Mouse (Mus musculus) MEL (cell line): ENCODE data around the gene Cdh13. TPM values are rescaled to one million over a fixed set of nuclear protein-coding genes. Genes with fewer than 3 reads are reported as not detected.

Experiments
- DNase-seq: peaks from one replicate; pipeline ENCODE4 v3.0.0; 2011; ENCODE audit warnings: low read depth, low spot score
- H3K27ac ChIP-seq: 2 replicates; pipeline ENCODE4 v1.5.1; 2012; ENCODE audit warnings: low read depth, mild to moderate bottlenecking, control low read depth, low read length, moderate library complexity; ENCODE audit not compliant: control insufficient read depth
- H3K27me3 ChIP-seq, 2 experiments: fragments of 150-350 bp in 1 of 2; sonication (generic) in 1 of 2; 2 replicates each; pipeline ENCODE4 v1.6.1; 2012; ENCODE audit warnings: low read length in 2 of 2, mild to moderate bottlenecking in 2 of 2, improper control_type of control experiment in 1 of 2, moderate library complexity in 1 of 2; ENCODE audit not compliant: insufficient read depth in 2 of 2, control insufficient read depth in 1 of 2
- H3K36me3 ChIP-seq, 2 experiments: 2 replicates each; pipeline ENCODE4 v1.6.1; 2012 to 2014; ENCODE audit warnings: low read length in 2 of 2, improper control_type of control experiment in 1 of 2, inconsistent platforms in 1 of 2, mild to moderate bottlenecking in 1 of 2; ENCODE audit not compliant: insufficient read depth in 2 of 2, control insufficient read depth in 1 of 2
- H3K4me1 ChIP-seq, 2 experiments: fragments of 150-350 bp in 1 of 2; sonication (generic) in 1 of 2; 2 replicates each; pipeline ENCODE4 v1.6.1; 2012; ENCODE audit warnings: low read length in 2 of 2, improper control_type of control experiment in 1 of 2, mild to moderate bottlenecking in 1 of 2; ENCODE audit not compliant: insufficient read depth in 2 of 2, control insufficient read depth in 1 of 2
- H3K4me3 ChIP-seq, 2 experiments: fragments of 150-350 bp in 1 of 2; sonication (generic) in 1 of 2; 2 replicates each; pipeline ENCODE4 v1.5.1; 2012; ENCODE audit warnings: low read depth in 2 of 2, low read length in 2 of 2, mild to moderate bottlenecking in 2 of 2, moderate library complexity in 2 of 2, control low read depth in 1 of 2, improper control_type of control experiment in 1 of 2; ENCODE audit not compliant: control insufficient read depth in 1 of 2, insufficient read depth in 1 of 2
- H3K79me2 ChIP-seq: 2 replicates; pipeline ENCODE4 v1.6.1; 2012; ENCODE audit warnings: mild to moderate bottlenecking, low read length, moderate library complexity; ENCODE audit not compliant: control insufficient read depth, poor library complexity, insufficient read depth
- H3K9ac ChIP-seq: 2 replicates; pipeline ENCODE4 v1.6.1; 2012; ENCODE audit warnings: low read depth, mild to moderate bottlenecking, control low read depth, low read length, moderate library complexity; ENCODE audit not compliant: control insufficient read depth, poor library complexity, severe bottlenecking
- H3K9me3 ChIP-seq: fragments of 150-350 bp; sonication (generic); replicated peaks from 2 replicates; pipeline ENCODE4 v1.6.1; 2012; ENCODE audit warnings: mild to moderate bottlenecking, low read length, improper control_type of control experiment, moderate library complexity; ENCODE audit not compliant: insufficient read depth
- CHD2 ChIP-seq: IDR thresholded peaks from 2 replicates; pipeline ENCODE4 v1.6.1; 2011; ENCODE audit warnings: low read length, improper control_type of control experiment
- CTCF ChIP-seq, 3 experiments: IDR thresholded peaks in 2 of 3; conservative IDR thresholded peaks in 1 of 3; 2 replicates each; pipeline ENCODE4 v1.5.1; 2011 to 2012; ENCODE audit warnings: low read length in 3 of 3, low read depth in 2 of 3, mild to moderate bottlenecking in 2 of 3, improper control_type of control experiment in 1 of 3, inconsistent platforms in 1 of 3, mixed read lengths in 1 of 3, moderate library complexity in 1 of 3; ENCODE audit not compliant: control insufficient read depth in 1 of 3, insufficient read depth in 1 of 3, poor library complexity in 1 of 3, severe bottlenecking in 1 of 3
- E2F4 ChIP-seq: IDR thresholded peaks from 2 replicates; pipeline ENCODE4 v1.6.1; 2011; ENCODE audit warnings: low read depth, low read length, improper control_type of control experiment, borderline replicate concordance
- ETS1 ChIP-seq: IDR thresholded peaks from 2 replicates; pipeline ENCODE4 v1.6.1; 2012; ENCODE audit warnings: low read depth, mild to moderate bottlenecking, inconsistent platforms, low read length, improper control_type of control experiment, moderate library complexity
- GABPA ChIP-seq: IDR thresholded peaks from 2 replicates; pipeline ENCODE4 v1.6.1; 2012; ENCODE audit warnings: low read depth, mild to moderate bottlenecking, inconsistent platforms, low read length, improper control_type of control experiment, moderate library complexity
- KAT2A ChIP-seq: conservative IDR thresholded peaks from 2 replicates; pipeline ENCODE4 v1.6.1; 2012; ENCODE audit warnings: low read depth, low read length, improper control_type of control experiment, inconsistent platforms
- MAX ChIP-seq: IDR thresholded peaks from 2 replicates; pipeline ENCODE4 v1.6.1; 2011; ENCODE audit warnings: low read length, improper control_type of control experiment
- MAZ ChIP-seq: IDR thresholded peaks from 2 replicates; pipeline ENCODE4 v1.6.1; 2012; ENCODE audit warnings: low read depth, mild to moderate bottlenecking, inconsistent platforms, low read length, improper control_type of control experiment
- MXI1 ChIP-seq: IDR thresholded peaks from 2 replicates; pipeline ENCODE4 v1.6.1; 2011; ENCODE audit warnings: mild to moderate bottlenecking, low read depth, low read length, improper control_type of control experiment
- MYB ChIP-seq: IDR thresholded peaks from 2 replicates; pipeline ENCODE4 v1.6.1; 2011; ENCODE audit warnings: mild to moderate bottlenecking, low read depth, low read length, improper control_type of control experiment
- MYC ChIP-seq: IDR thresholded peaks from 2 replicates; pipeline ENCODE4 v1.6.1; 2011; ENCODE audit warnings: low read depth, mild to moderate bottlenecking, low read length, improper control_type of control experiment, moderate library complexity
- NRF1 ChIP-seq: IDR thresholded peaks from 2 replicates; pipeline ENCODE4 v1.6.1; 2014; ENCODE audit warnings: low read depth, mild to moderate bottlenecking, inconsistent platforms, low read length, improper control_type of control experiment, moderate library complexity; ENCODE audit not compliant: poor library complexity, insufficient read depth, severe bottlenecking
- POLR2AphosphoS2 ChIP-seq: IDR thresholded peaks from 2 replicates; pipeline ENCODE4 v1.6.1; 2011; ENCODE audit warnings: low read length, improper control_type of control experiment
- POLR2AphosphoS5 ChIP-seq: IDR thresholded peaks from 2 replicates; pipeline ENCODE4 v1.6.1; 2012; ENCODE audit warnings: low read depth, borderline replicate concordance, mild to moderate bottlenecking, inconsistent platforms, low read length, moderate library complexity, mixed read lengths
- SIN3A ChIP-seq: IDR thresholded peaks from 2 replicates; pipeline ENCODE4 v1.6.1; 2012; ENCODE audit warnings: low read length, improper control_type of control experiment, inconsistent platforms
- SMC3 ChIP-seq: IDR thresholded peaks from 2 replicates; pipeline ENCODE4 v1.6.1; 2011; ENCODE audit warnings: low read depth, low read length, improper control_type of control experiment
- TCF12 ChIP-seq: IDR thresholded peaks from 2 replicates; pipeline ENCODE4 v1.6.1; 2014; ENCODE audit warnings: low read depth, mild to moderate bottlenecking, inconsistent platforms, low read length, improper control_type of control experiment, moderate library complexity
- UBTF ChIP-seq: IDR thresholded peaks from 2 replicates; pipeline ENCODE4 v1.6.1; 2012; ENCODE audit warnings: low read depth, mild to moderate bottlenecking, inconsistent platforms, low read length, improper control_type of control experiment, moderate library complexity, borderline replicate concordance; ENCODE audit not compliant: insufficient read depth
- USF1 ChIP-seq: IDR thresholded peaks from 2 replicates; pipeline ENCODE4 v1.6.1; 2014; ENCODE audit warnings: low read depth, mild to moderate bottlenecking, inconsistent platforms, low read length, improper control_type of control experiment, moderate library complexity
- USF2 ChIP-seq, 2 experiments: IDR thresholded peaks; 2 replicates each; pipeline ENCODE4 v1.6.1; 2011 to 2012; ENCODE audit warnings: improper control_type of control experiment in 2 of 2, low read length in 2 of 2, borderline replicate concordance in 1 of 2, inconsistent platforms in 1 of 2, low read depth in 1 of 2, mild to moderate bottlenecking in 1 of 2; ENCODE audit not compliant: insufficient read depth in 1 of 2
- ZC3H11A ChIP-seq: IDR thresholded peaks from 2 replicates; pipeline ENCODE4 v1.6.1; 2012; ENCODE audit warnings: low read depth, mild to moderate bottlenecking, inconsistent platforms, low read length, improper control_type of control experiment
- ZMIZ1 ChIP-seq: IDR thresholded peaks from 2 replicates; pipeline ENCODE4 v1.6.1; 2012; ENCODE audit warnings: low read depth, mild to moderate bottlenecking, inconsistent platforms, low read length, improper control_type of control experiment, moderate library complexity
- polyA plus RNA-seq, 2 experiments: library from polyadenylated mRNA; stranded (reverse) in 1 of 2; unstranded in 1 of 2; fragments of >175 nt in 1 of 2; fragments of >200 nt in 1 of 2; gene quantifications; 2 replicates each; pipeline versions ENCODE4 v1.2.1 to v1.2.4; 2012; ENCODE audit warnings: low replicate concordance in 2 of 2, low read depth in 1 of 2; ENCODE audit not compliant: insufficient read length in 2 of 2, insufficient read depth in 1 of 2, missing spikeins in 1 of 2
- total RNA-seq: library from RNA; depleted of rRNA; stranded (reverse); fragments of 300-350 nt; gene quantifications from 2 replicates; pipeline ENCODE4 v1.2.3, GENCODE M21; 2012

Cdh13 gene
- total and polyA plus RNA-seq, 3 experiments, result not detected

DNA sequence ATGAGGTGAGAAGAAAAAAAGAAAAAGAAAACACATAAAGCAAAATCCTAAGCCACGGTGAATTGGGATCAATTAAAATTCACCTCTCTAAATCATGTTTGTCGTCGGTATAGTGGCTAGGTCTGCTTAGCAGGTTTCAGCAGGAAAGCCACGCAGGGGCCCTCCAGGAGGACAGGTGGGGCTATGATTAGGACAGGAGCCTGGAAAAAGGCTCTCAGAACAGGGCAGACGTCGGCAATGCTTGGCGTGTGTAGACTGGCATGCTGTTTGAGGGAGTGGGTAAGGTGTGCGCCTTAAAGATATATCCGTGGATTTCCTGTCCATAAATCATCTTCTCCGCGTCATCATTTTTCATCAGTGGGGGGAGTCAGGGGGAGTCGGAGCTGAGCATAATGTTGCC is 32.9 kb downstream of the Cdh13 start:
- no peaks in the 10 kb centered on the region for H3K27me3 ChIP-seq
- no peak for DNase-seq
- no peaks in the 10 kb centered on the region for H3K36me3 ChIP-seq
- no peak overlapping the region for H3K9ac ChIP-seq
- no peaks in the 10 kb centered on the region for H3K9me3 ChIP-seq
- no peak overlapping the region for H3K4me3 ChIP-seq
- no peaks in the 10 kb centered on the region for H3K4me1 ChIP-seq
- H3K27ac ChIP-seq, result no peak overlapping the region
- H3K79me2 ChIP-seq, result no peaks in the 10 kb centered on the region
- no peak for TF ChIP-seq CHD2
- TF ChIP-seq MXI1, result no peak
- no peak for TF ChIP-seq CTCF (IDR thresholded peaks at IDR 0.05 in 2 of 3, conservative IDR thresholded peaks at IDR 0.05 in 1 of 3; ENCODE audit: control insufficient read depth in 1 of 3, insufficient read depth in 1 of 3, low read depth in 2 of 3, low read length in 3 of 3, poor library complexity in 1 of 3, severe bottlenecking in 1 of 3)
- no peak for TF ChIP-seq TCF12
- TF ChIP-seq KAT2A, result no peak
- TF ChIP-seq ZMIZ1, result no peak
- TF ChIP-seq SIN3A, result no peak
- TF ChIP-seq, all 39 proteins: peak for 0

DNA sequence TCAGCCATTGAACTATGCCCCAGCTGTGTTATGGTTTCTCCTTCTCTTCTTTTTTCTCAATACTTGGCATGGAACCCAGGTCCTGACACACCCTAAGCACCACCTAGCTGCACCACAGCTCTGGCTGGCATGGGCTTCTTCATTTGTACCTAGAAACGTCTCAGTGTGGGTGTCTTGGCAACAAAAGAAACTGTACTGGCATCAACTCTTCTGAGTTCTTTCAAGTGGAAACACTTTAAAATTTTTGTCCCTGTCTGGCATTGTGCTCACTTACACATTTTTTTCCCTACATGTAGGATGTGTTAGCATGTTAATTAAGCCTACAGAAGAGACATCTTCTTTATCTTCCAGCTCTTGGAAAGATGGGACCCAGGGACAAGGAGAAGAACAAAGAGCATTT is 37.0 kb downstream of the Cdh13 start:
- H3K27ac ChIP-seq, result no peak overlapping the region
- no peaks in the 10 kb centered on the region for H3K9me3 ChIP-seq
- TF ChIP-seq MXI1, result no peak
- no peak for TF ChIP-seq NRF1
- TF ChIP-seq TCF12, result no peak
- TF ChIP-seq MYC, result no peak
- no peak for TF ChIP-seq UBTF
- no peak for TF ChIP-seq E2F4
- TF ChIP-seq GABPA, result no peak
- no peak for TF ChIP-seq MYB
- no peak for TF ChIP-seq POLR2AphosphoS5
- no peak for TF ChIP-seq USF2 (IDR thresholded peaks at IDR 0.05; ENCODE audit: borderline replicate concordance in 1 of 2, insufficient read depth in 1 of 2, low read depth in 1 of 2, low read length in 2 of 2)
- no peak for TF ChIP-seq MAX
- no peak for TF ChIP-seq USF1
- no peak for TF ChIP-seq SMC3
- no peak for TF ChIP-seq SIN3A
- TF ChIP-seq ZC3H11A, result no peak
- TF ChIP-seq POLR2AphosphoS2, result no peak
- TF ChIP-seq ETS1, result no peak
- TF ChIP-seq ZMIZ1, result no peak
- no peak for TF ChIP-seq MAZ
- H3K4me3 ChIP-seq, result no peak overlapping the region
- no peak overlapping the region for H3K9ac ChIP-seq
- H3K4me1 ChIP-seq, result no peaks in the 10 kb centered on the region
- H3K27me3 ChIP-seq, result no peaks in the 10 kb centered on the region
- no peak for DNase-seq
- H3K36me3 ChIP-seq, result no peaks in the 10 kb centered on the region
- no peaks in the 10 kb centered on the region for H3K79me2 ChIP-seq
